Mouse (Mus musculus) frontal cortex, adult (tissue): ENCODE measurements around the gene Tex30.
"Not testable (repeated sequence)": the region's sequence is repeated elsewhere in the genome, so short reads cannot be mapped to it uniquely, and the experiment has no call there.

Experiments
- ATAC-seq: cut with Nextera tagmentation; 2 replicates; pipeline ENCODE4 v1.9.2; 2017; ENCODE audit warnings: mild to moderate bottlenecking, moderate library complexity, mixed read lengths; ENCODE audit not compliant: low TSS enrichment

Tex30 gene

DNA sequence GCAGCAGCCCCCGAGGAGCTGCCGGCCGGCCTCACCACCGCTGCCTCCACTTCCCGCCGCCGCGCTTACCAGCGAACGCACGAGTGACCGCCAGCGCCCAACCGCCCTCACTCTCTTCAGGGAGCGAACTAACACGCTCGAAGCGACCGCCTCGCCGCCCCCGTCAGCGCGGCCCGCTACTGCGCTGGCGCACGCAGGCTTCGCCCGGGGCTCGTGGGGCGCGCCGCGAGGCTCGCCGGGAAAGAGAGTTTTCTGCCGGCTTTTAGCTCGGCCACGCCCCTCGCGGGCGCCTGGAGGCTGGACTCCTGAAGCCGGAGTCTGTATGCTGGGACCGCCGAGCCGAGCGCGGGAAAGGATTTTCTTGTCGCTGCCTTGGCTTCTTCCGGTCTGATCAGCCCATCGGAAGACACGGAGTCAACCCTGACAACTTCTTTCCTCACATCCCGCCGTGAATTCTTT, at the start of gene Tex30:
Gene Tex30, minus strand, starts transcription at position 183 of the 459 bp plus-strand sequence.
- peak; percentile 98 for ATAC-seq

DNA sequence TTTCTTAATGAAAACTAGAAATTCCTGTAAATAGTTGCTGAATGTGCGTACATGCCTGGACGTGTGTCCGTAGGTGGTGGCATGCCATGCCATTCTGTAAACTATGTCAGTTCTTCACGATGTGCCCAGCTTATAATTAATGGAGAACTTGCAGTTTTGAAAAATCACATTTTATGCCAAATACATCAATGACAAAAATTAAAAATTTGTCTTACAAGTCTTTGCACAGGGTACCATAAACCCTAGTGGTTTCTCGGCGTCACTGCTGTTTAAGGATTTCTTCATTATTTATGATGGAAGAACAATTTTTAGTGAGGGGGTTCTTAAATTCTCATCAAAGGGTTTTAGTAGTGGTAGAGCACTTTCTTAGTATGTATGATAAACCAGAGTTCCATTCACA, 46.5 kb upstream of the Tex30 start:
- no peak for ATAC-seq

DNA sequence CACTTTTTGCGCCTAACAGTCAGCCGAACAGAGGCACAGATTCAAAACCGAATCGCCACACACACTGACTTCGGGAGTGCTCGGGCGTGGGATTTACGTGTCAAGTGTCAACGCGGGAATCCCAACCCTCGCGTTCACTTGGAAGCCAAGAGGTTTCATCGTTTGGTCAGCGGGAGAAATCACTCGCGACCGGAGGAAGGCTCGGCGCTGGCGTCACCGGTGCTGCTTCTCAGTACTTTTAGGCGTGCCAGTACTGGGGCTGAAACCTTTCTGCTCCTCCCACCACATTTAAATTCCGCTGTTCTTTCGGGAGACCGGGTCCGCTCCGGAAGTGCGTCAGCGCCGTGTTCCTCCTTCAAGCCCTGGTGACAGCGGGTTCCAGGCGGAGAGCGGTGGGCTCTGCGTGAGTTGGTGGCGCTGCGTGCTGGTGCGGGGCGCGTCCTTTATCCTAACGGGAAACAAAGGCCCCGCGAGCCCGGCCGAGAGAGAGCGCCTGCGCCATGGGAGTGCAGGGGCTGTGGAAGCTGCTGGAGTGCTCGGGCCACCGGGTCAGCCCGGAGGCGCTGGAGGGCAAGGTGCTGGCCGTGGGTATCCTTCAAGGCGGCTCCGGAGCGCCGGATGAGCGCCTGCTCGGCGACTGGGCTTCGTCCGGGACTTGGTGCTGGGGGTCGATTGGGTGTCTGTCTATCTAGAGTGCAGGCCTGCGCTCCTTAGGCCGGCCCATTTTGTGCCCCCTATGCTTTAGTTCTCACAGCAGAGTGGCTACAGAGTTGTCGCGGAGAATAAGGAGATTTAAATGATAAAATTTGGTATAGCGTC, 45.5 kb upstream of the Tex30 start, which contains the start of gene Ercc5:
Gene Ercc5, plus strand, starts transcription at position 182 of the 819 bp plus-strand sequence.
- ATAC-seq, result peak; percentile 92

DNA sequence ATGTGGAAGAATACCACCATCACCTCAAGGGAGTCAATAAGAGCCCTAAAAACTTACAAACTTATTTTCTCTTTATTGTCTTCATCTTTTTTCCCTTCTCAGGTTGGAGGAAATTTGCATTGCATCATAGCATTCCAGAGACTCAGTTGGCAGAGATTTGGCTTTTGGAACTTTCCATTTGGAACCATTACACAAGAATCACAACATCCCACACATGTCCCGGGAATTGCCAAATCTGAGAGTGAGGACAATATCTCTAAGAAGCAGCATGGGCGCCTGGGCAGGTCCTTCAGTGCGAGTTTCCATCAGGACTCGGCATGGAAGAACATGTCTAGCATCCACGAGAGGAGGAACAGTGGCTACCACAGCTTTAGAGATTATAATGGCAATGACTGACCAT, 40.5 kb upstream of the Tex30 start:
- ATAC-seq, result peak; percentile 64

DNA sequence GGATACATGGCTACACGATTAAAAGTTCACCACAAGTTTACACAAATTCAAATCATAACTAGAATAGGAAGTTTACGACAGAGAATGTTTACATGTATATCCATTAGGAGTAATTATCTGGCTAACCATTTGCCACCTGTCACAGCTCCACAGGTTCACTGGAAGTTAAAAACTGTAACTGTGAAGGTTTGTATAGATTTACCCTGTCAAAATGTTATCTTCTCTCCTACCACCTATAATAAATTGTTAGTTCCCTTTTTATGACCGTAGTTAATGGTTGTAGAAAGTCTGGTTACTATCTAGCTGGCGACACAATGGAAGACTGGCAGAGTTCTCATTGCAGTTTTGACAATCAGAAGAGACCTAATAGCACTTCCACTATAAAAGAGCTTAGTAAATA, 38.0 kb upstream of the Tex30 start:
- no peak for ATAC-seq

DNA sequence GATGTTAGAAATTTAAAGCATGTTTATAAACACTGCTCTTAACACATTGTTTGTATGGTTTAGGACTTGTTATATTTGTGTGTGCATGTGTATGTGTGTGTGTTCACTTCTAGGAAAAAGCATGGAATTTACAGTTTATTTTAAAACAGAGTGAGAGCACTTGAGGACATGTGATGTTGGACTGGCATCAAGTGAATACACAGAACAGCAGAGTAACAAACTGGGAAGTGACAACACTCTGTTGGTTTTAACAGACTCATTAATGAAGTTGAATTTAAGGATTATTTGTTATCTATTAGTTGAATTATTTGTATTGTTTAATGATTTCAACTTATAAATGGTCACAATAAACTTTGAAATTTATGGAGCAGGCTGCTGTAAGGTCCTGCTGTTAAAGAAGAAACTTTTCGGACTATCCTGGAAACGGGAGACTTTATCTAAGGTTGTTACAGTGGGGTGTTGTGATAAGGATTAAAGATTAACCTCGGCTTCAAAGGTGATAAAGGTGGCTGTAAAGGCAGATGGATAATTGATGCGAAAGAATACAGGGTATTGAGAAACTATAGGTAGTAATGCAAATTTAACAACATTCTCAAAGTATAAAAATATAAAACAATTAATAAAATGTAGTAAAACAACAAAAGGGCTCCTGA, 27.8 kb upstream of the Tex30 start:
- no peak for ATAC-seq

DNA sequence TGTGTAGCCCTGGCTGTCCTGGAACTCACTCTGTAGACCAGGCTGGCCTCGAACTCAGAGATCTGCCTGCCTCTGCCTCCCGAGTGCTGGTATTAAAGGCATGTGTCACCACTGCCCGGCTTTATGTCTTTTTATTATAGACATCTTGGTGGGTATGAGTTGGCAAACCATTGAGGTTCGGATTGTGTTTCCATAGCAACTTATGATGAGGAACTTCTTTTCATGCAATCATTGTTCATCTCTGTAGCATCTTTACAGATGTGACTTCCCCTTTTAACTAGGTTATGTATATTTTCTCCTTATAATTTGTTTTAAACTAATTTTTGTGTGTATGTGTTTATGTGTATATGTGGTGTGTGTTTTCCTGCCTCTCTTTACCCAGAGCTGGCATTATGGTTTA, 23.3 kb upstream of the Tex30 start:
- ATAC-seq, result no peak

DNA sequence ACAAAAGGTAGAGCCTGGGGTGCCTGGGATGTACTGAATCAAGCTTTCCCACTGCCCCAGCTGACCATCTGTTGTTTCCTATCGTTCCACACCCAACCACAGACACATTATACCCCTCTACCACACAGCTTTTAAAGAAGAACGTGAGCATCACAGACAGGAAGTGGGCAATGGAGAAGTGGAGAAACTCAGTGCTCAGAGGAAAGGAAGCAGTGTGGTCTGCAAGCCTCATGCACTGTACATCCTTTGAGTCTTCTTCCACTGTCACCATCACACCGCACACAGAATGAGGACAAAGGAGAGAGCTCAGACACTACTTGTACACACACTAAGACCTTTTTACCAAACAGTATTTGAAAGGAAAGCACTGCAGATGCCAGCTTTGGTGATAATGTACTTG, 20.0 kb upstream of the Tex30 start:
- ATAC-seq, result no peak

DNA sequence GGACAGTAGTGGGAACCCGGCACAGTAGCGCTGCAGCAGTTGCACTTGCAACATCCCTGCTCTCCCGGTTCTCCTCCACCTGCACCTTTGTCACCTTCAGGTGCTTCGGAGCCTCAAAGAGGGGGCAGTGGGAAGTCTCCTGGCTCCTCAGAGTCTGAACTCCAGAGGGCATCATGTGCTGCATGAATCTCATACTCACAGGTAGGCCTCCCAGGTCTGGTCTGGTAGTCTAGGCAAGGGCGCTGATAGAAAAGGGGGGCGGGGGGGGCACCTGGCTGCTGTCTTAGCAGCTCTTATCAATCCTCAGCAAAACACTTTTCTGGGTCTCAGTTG, 17.8 kb upstream of the Tex30 start:
- peak; percentile 24 for ATAC-seq

DNA sequence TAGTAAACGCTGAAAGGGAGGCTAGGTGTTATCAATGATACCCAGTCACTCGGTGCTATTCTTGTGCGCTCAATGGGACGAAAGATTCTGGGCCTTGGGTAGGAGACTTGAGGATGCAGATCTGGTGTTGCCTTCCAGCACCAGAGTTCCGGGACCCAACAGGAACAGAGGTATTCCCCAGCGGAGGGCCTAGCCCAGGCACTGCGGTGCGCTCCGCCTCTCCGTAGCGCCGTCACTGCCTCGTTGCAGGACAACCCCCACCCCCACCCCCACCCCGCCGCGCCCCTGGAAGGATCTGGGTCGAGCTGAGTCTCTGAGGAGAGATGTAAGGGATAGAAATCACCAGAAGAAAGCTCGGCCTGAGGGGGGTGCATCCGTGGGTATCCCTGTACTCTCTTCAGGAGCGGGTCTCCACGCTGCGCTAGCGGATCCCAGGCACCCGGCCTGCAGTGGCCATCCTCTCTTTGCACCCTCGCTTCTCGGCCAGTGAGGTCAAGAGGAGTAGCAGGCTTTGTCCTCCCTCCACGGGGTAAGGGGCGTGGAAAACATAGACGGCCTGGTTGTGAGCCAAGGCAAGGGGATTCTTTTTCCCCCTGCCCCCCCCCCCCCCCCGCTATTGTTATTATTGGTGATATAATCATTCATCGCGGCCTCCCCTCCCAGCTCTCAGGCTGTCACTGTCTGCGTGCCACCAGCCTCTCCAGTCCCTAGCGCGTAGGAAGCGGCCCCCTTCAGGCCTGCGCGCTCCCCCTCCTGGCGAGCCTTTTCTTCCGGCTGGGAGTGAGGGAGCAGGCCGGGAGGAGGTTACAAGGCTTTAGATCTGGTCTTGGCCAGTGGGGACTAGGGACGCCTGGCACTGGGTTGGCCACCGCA, 17.2 kb upstream of the Tex30 start:
- ATAC-seq, result peak; percentile 82

DNA sequence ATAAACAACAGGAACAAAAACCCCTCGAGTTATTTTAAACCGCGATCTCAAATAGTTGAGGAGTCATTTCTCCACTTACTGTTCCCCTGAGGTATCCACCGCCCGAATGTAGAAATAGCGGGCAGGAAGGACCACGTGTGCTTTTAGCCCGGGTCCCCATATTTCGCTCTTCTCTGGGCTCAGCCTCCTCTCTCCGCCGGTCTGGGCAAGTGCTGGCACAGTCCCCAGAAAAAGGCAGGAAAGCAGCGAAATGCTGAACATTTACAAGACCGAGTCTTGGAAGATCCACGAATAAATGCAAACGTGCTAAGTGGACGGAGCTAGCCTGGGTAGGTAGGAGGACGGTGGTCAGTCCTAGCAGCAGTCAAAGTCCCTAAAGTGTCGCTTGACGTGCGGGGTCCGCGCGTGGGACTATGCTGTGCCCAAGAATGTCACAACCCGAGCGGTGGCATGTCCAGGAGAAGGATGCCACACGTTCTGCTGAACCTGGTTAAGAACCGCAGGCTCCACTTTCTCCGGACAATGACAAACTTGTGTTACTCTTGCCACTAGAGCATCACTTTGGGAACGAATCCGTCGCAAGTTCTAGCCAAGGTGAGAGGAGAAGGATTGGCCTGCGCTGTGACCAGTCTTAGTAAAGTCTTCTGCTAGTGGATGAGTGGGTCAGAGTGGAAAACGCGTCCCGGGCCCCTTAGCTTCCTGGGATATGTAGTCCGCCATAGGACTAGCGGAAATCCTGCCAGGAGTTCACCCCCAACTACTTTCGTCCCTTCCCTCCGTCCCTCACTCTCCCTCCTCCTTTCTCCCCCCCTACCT, 16.2 kb upstream of the Tex30 start, which contains the start of the genes Kdelc1 and Bivm:
Gene Kdelc1, minus strand, starts transcription at position 570 of the 816 bp plus-strand sequence.
Gene Bivm, plus strand, starts transcription at position 719 of the 816 bp plus-strand sequence.
- peak; percentile 92 for ATAC-seq

DNA sequence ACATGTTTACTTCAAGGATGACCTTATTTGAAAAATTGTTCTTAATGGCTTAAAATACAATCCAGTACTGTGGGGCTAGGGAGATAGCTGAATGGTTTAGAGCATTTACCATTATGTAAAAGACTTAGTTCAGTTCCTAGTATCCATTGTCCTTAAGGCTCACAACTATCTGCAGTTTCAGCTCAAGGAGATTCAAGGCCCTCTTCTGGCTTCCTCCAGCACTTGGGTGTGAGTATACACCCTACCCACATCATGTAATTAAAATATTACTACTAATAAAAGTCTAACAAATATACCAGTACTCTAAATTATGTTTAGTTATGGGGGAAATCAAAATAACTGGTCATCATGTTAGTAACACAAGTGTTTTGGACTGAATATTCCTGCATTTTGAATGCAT, 15.3 kb upstream of the Tex30 start:
- ATAC-seq, result no peak

DNA sequence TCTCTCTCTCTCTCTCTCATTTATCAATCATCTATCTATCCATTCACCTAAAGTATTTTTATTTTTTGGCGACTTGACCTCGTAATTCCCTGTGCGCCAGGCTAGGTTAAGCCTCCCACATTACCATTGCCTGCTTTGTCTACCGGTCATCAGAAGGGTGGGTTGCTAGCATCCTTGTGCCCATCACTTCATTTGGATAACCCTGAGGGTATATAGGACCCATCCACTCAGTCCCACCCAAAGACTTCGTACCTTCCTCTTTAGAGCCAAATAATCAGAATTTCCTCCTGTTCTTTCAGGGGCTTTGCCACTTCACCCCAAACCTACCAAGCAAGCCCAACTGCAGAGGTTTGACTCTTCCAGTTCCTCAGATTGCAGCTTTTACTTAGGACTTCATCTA, 698 bp upstream of the Tex30 start:
- ATAC-seq, result no peak

DNA sequence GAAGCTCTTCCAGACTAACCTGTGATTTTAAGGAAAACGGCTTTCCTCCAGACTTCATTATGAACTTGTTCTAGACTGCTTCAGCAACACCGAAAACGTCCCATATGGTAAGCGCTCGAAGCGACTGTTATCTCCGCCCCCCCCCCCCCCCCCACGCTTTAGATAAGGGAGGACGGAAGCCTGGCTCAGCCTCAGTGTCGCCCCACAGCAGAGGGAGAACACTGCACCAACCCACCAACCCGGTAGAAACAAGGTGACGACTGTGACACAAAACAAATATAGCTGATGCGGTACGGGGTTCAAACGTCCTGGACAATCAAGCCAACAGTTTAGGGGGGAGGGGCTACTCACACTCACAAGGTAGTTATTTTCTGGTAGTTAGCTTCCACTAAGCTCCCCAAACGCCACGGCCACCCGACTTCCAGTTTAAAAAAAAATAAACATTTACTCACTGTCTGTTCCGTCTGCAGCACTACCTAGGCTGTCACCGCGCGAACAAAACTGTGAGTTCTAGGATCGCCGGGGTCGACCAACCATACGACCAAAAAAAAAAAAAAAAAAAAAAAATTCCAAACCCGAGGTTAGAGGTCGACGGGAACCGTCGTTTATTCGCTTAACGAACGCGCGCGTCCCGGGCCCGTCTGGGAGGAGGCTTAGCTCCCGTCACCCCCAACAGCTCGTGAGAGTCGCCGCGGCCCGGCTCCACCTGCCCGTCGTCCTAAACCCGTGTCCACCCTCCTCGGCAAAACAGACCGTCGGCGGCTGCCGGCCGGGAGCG, 604 bp downstream of the Tex30 start:
- peak; percentile 51 for ATAC-seq

DNA sequence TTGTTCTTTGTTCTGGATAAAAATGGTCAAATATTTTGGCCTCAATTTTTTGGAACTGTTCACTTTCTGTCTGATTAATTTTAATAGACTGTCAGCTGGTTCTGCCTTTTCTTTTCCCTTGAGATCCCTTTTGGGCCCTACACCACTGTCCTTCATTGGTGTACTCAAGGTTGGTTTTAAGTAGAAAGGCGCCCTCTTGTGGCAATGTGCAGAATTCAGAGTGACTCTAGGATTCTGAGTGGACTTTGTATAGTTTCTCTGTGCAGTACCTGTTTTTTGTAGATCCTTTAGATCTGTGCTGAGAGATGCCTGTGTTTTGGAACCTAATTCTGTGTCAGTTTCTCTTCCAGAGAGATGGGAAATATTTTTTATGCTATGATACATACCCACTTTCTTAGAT, 37.6 kb downstream of the Tex30 start:
- ATAC-seq, result peak; percentile 98

DNA sequence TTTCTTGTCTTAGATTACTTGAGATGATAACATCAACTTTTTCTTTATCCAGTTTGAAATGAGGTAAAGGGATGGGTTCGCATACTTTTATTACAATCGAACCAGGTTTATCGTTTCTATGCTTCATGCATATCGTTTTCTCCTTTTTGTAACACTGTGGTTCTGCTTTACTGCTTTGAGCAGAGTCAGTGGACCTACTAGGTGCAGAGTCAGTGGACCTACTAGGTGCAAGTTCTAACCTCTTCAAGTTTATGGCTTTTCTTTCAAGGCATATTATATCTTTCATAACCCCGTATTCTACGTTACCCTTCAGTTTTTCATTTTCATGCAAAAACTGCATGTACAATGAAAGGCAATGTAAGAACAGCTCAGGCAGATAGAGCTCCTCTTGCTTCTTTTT, 38.8 kb downstream of the Tex30 start:
- ATAC-seq, result no peak

DNA sequence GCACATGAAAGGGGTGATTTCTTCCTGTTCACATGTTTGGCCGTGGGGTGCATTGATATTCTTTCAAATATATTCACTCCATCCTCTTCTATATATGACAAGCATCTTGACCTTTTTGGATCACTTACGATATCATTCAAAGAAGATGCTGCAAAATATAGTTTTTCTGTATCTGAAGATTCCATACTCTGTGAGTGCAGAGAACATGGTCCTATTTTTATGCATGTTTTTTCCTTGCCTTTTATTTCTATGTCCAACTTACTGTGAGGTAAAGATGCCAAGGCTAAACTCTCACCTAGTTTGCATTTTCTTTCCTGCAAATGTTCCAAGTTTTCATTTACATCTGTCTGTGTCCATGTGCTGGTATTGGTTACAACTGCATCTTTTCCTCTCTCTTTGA, 40.4 kb downstream of the Tex30 start, which contains the start of gene Gm8251:
Gene Gm8251, minus strand, starts transcription at position 101 of the 400 bp plus-strand sequence.
- no peak for ATAC-seq

DNA sequence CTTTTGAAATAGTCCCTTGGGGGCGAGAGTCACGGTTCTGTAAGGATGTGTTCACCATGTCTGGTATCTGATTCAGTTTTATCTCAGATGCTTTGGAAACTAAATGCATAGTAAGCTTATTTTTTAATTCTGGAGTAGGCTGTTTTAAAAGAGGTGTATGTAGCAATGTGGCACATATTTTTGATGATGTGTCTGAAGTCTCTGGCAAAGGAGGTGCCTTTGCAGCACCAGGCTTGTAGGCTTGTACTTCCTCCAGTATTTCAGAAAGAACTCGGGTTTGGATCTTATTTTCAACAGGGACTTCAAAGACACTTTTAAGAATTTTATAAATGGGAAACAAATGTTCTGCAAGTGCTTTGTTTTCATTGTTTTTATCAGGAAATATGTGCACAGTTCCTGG, 44.4 kb downstream of the Tex30 start:
- ATAC-seq, result peak; percentile 92

DNA sequence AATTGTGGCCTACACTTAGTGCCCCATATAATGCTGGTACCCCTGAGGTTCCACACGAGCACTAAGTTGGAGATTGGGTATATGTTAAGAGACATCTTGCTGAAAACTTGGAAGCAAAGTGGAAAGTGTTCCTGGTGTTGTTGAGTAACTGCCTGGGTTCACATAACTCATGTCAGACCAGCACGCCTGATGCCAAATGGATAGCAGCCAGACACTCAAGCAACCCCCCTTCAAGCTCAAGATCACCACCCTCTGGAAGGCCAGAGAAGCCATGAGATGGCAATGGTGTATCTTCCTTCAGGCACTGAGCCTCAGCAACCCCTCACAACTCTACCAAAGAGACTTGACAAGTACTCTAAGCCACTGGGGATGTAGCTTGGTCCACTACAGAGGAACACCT, 55.7 kb downstream of the Tex30 start:
- ATAC-seq, result no peak

DNA sequence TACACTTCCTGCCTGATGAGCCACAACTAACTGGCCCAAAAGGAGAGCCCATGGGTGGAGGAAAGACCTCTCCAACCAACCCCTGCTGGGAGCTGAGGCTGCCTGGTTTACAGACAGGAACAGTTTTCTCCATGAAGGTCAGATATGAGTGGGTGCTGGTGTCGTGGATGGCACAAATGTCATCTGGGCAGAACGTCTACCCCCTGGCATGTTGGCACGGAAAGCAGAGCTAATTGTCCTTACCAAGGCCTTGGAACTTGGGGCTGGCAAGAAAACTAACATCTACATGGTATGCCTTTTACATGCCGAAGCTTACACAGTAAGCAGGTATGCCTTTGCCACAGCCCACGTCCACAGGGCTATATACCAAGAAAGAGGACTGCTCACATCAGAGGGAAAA, 56.6 kb downstream of the Tex30 start:
- not testable (repeated sequence) for ATAC-seq

DNA sequence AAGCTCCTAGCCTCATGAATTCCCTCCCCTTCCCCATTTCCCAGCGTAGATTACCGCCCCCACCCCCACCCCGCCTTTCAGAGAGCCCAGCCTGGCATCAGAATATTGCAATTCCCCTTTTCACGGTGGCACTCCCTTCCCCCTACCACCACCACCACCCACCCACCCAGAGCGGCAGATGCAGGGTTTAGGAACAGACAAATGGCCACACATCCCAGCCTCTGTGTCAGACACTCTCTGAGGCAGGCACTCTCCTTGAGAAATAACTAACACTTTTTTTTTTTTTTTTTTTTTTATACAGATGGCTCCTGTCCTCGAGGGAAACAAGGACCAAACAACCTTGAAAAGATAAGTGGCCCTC, 59.7 kb downstream of the Tex30 start:
- no peak for ATAC-seq
